Comparison of ENCODE assay signal across 10 mouse cellular contexts in genomic region chr13:82942691-82943341, GRCm38 (mm10).
DNase-seq lines count a peak whose midpoint lies in the region; ATAC-seq and TF ChIP-seq lines count a peak whose summit lies in the region.
"Had no signal": no experiment of that assay in that cellular context is flagged by ENCODE, and none has a peak within 500 bp of the region (broad histone marks: within the 10 kb centered on the region; RNA-seq: fewer than 3 reads in every experiment).

No protein-coding gene starts in this region.

- H3K79me2 ChIP-seq in heart, adult 2 months (replicated peaks; ENCODE audit: control insufficient read depth, insufficient read depth, low read length) = no peaks in the 10 kb centered on the region
- H3K79me2 ChIP-seq in CH12.LX (replicated peaks; ENCODE audit: control insufficient read depth, extremely low read depth, insufficient read depth, poor library complexity, severe bottlenecking) = no peaks in the 10 kb centered on the region

- no peak for TF ChIP-seq CTCF in heart, adult 2 months (IDR thresholded peaks at IDR 0.05)
- TF ChIP-seq CTCF in CH12.LX (conservative IDR thresholded peaks at IDR 0.05 in 1 of 2, IDR thresholded peaks at IDR 0.05 in 1 of 2; ENCODE audit: low read depth in 2 of 2, low read length in 2 of 2) = no peak

- no peak for TF ChIP-seq POLR2A in heart, adult 2 months (IDR thresholded peaks at IDR 0.05; ENCODE audit: insufficient read depth, low read depth, low read length)
- TF ChIP-seq POLR2A in CH12.LX (IDR thresholded peaks at IDR 0.05; ENCODE audit: low read depth, low read length) = no peak

- DNase-seq in heart, adult 2 months = no peak
- DNase-seq in heart, adult 11 months = no peak
- DNase-seq in CH12.LX (ENCODE audit: extremely low read depth) = no peak
- peak; percentile 6 for DNase-seq in embryonic facial prominence, embryonic 14.5 days (ENCODE audit: low spot score)
- DNase-seq in hindbrain, embryonic 14.5 days (ENCODE audit: low spot score) = no peak
- no peak for DNase-seq in kidney, adult 18-20 months
- DNase-seq: gastrocnemius, postnatal 14 days; kidney, adult 8-10 months had no signal

- peak overlapping the region; percentile 53; the same call in 1 of the 2 replicates for H3K9ac ChIP-seq in heart, adult 2 months (ENCODE audit: low read depth, low read length)
- H3K9ac ChIP-seq in CH12.LX (ENCODE audit: insufficient read depth, low read depth) = peak overlapping the region; percentile 44
- no peak overlapping the region for H3K9ac ChIP-seq in embryonic facial prominence, embryonic 14.5 days (ENCODE audit: low read depth, low read length)
- H3K9ac ChIP-seq in hindbrain, embryonic 14.5 days = no peak overlapping the region
- H3K9ac ChIP-seq: liver, embryonic 14.5 days had no signal

- intact Hi-C loops in heart, adult 2 months (cut with DNase I) = loop anchor here (10.0 kb wide), 1 partner anchor 122 kb away; no protein-coding TSS in a partner anchor

- 29% methylated on average over 11 of the region's 11 CpGs for WGBS in heart, adult 2 months
- WGBS in embryonic facial prominence, embryonic 14.5 days = 44% methylated on average over 11 of the region's 11 CpGs
- WGBS in hindbrain, embryonic 14.5 days = 56% methylated on average over 11 of the region's 11 CpGs

- in situ Hi-C loops in CH12.LX (cut with MboI; ENCODE audit: low pct_ligation_motif_present, low pct_unique_long_range_greater_than_20kb, low sequenced_read_pairs) = no loop called here

- H3K36me3 ChIP-seq in heart, adult 2 months (ENCODE audit: control insufficient read depth, insufficient read depth, low read length) = no peaks in the 10 kb centered on the region
- H3K36me3 ChIP-seq in CH12.LX (replicated peaks in 1 of 2; ENCODE audit: control insufficient read depth in 1 of 2, insufficient read depth in 1 of 2, low read length in 1 of 2) = no peaks in the 10 kb centered on the region
- H3K36me3 ChIP-seq in embryonic facial prominence, embryonic 14.5 days (ENCODE audit: control insufficient read depth, insufficient read depth, low read length) = no peaks in the 10 kb centered on the region
- no peaks in the 10 kb centered on the region for H3K36me3 ChIP-seq in hindbrain, embryonic 14.5 days (replicated peaks; ENCODE audit: control insufficient read depth, insufficient read depth)

- H3K4me2 ChIP-seq in CH12.LX (ENCODE audit: insufficient read depth, low read depth, poor library complexity, severe bottlenecking) = peak overlapping the region; percentile 91
- H3K4me2 ChIP-seq in embryonic facial prominence, embryonic 14.5 days (ENCODE audit: low read depth, low read length) = no peak overlapping the region
- H3K4me2 ChIP-seq in hindbrain, embryonic 14.5 days (replicated peaks) = 0 out of 2 replicates have a peak overlapping the region, but pooled peaks have one; percentile 19

- no peak for TF ChIP-seq RAD21 in CH12.LX (IDR thresholded peaks at IDR 0.05; ENCODE audit: low read depth, low read length)

- H3K27ac ChIP-seq in heart, adult 2 months = peak overlapping the region; percentile 54
- no peak overlapping the region for H3K27ac ChIP-seq in CH12.LX (ENCODE audit: insufficient read depth, low read depth)
- no peak overlapping the region for H3K27ac ChIP-seq in embryonic facial prominence, embryonic 14.5 days (replicated peaks; ENCODE audit: low read depth, low read length)
- no peak overlapping the region for H3K27ac ChIP-seq in hindbrain, embryonic 14.5 days
- H3K27ac ChIP-seq: liver, embryonic 14.5 days had no signal

- H3K9me3 ChIP-seq in CH12.LX (replicated peaks; ENCODE audit: low read length) = no peaks in the 10 kb centered on the region
- H3K9me3 ChIP-seq in embryonic facial prominence, embryonic 14.5 days (ENCODE audit: control insufficient read depth, low read length) = no peaks in the 10 kb centered on the region
- H3K9me3 ChIP-seq in hindbrain, embryonic 14.5 days (ENCODE audit: control insufficient read depth, low read length) = no peaks in the 10 kb centered on the region

- dilution Hi-C loops in CH12.LX (cut with MboI; ENCODE audit: extremely low pct_ligation_motif_present, extremely low pct_unique_long_range_greater_than_20kb, low sequenced_read_pairs) = no loop called here

- H3K4me1 ChIP-seq in heart, adult 2 months (ENCODE audit: control insufficient read depth, insufficient read depth, low read length) = no peaks in the 10 kb centered on the region
- H3K4me1 ChIP-seq in CH12.LX (ENCODE audit: control insufficient read depth in 1 of 2, insufficient read depth in 2 of 2) = no peaks in the 10 kb centered on the region
- H3K4me1 ChIP-seq in embryonic facial prominence, embryonic 14.5 days (ENCODE audit: control insufficient read depth, insufficient read depth, low read length) = no peaks in the 10 kb centered on the region
- no peaks in the 10 kb centered on the region for H3K4me1 ChIP-seq in hindbrain, embryonic 14.5 days (replicated peaks; ENCODE audit: control insufficient read depth, insufficient read depth, low read length)

- no peak for TF ChIP-seq EP300 in heart, adult 2 months (IDR thresholded peaks at IDR 0.05; ENCODE audit: insufficient read depth, low read depth, low read length)
- TF ChIP-seq EP300 in CH12.LX (IDR thresholded peaks at IDR 0.05; ENCODE audit: low read length) = no peak

- no peak for ATAC-seq in embryonic facial prominence, embryonic 14.5 days (ENCODE audit: low read depth)
- no peak for ATAC-seq in hindbrain, embryonic 14.5 days (ENCODE audit: low FRiP score)
- no peak for ATAC-seq in megakaryocyte progenitor cell, adult 5-6 weeks (replicated peaks; ENCODE audit: poor library complexity)

- H3K27me3 ChIP-seq in heart, adult 2 months (ENCODE audit: control insufficient read depth, insufficient read depth, low read length) = no peaks in the 10 kb centered on the region
- no peaks in the 10 kb centered on the region for H3K27me3 ChIP-seq in CH12.LX (replicated peaks)
- no peaks in the 10 kb centered on the region for H3K27me3 ChIP-seq in embryonic facial prominence, embryonic 14.5 days (replicated peaks; ENCODE audit: control insufficient read depth, insufficient read depth, low read length)
- no peaks in the 10 kb centered on the region for H3K27me3 ChIP-seq in hindbrain, embryonic 14.5 days (ENCODE audit: control insufficient read depth, insufficient read depth, low read length)

- peak overlapping the region; percentile 33 for H3K4me3 ChIP-seq in heart, adult 2 months
- H3K4me3 ChIP-seq in CH12.LX (replicated peaks in 1 of 3; ENCODE audit: low read depth in 2 of 3, low read length in 2 of 3, poor library complexity in 1 of 3) = no peak overlapping the region
- no peak overlapping the region for H3K4me3 ChIP-seq in embryonic facial prominence, embryonic 14.5 days (ENCODE audit: low read depth, low read length)
- no peak overlapping the region for H3K4me3 ChIP-seq in hindbrain, embryonic 14.5 days (replicated peaks; ENCODE audit: low read length)

TF ChIP-seq in CH12.LX, 34 proteins besides CTCF, POLR2A, EP300 and RAD21:
- TF ChIP-seq MEF2A (IDR thresholded peaks at IDR 0.05; ENCODE audit: borderline replicate concordance, low read depth, low read length) (no peak), MAX (IDR thresholded peaks at IDR 0.05; ENCODE audit: low read length) (no peak), HCFC1 (IDR thresholded peaks at IDR 0.05; ENCODE audit: low read depth, low read length) (no peak), ELF1 (IDR thresholded peaks at IDR 0.05; ENCODE audit: low read depth, low read length) (no peak), PAX5 (IDR thresholded peaks at IDR 0.05; ENCODE audit: low read length) (no peak), GABPA (IDR thresholded peaks at IDR 0.05; ENCODE audit: insufficient replicate concordance, low read depth, low read length) (no peak), SIN3A (IDR thresholded peaks at IDR 0.05; ENCODE audit: low read length) (no peak), SMC3 (IDR thresholded peaks at IDR 0.05; ENCODE audit: low read depth, low read length) (no peak), IRF4 (IDR thresholded peaks at IDR 0.05; ENCODE audit: low read depth, low read length) (no peak), JUND (conservative IDR thresholded peaks at IDR 0.05; ENCODE audit: low read depth, low read length) (no peak), TBP (conservative IDR thresholded peaks at IDR 0.05; ENCODE audit: low read depth, low read length) (no peak), NELFE (IDR thresholded peaks at IDR 0.05; ENCODE audit: low read depth, low read length) (no peak), UBTF (IDR thresholded peaks at IDR 0.05; ENCODE audit: low read depth, low read length) (no peak), CHD1 (IDR thresholded peaks at IDR 0.05; ENCODE audit: low read depth, low read length) (no peak), MXI1 (IDR thresholded peaks at IDR 0.05; ENCODE audit: low read depth, low read length) (no peak), POLR2AphosphoS2 (IDR thresholded peaks at IDR 0.05; ENCODE audit: low read depth, low read length) (no peak)

Comparison
In these comparisons a context has a peak if more than half of its experiments do, and no peak if none do; other contexts are left out.
1. H3K9ac ChIP-seq: peak in heart, adult 2 months (single experiment) and CH12.LX (single experiment); none in embryonic facial prominence, embryonic 14.5 days (single experiment) and hindbrain, embryonic 14.5 days (single experiment).